Mouse (Mus musculus) left cerebral cortex, adult 18-20 months (tissue): ENCODE data around the gene Gm21083. TPM values are rescaled to one million over a fixed set of nuclear protein-coding genes. Genes with fewer than 3 reads are reported as not detected.
"Not testable (repeated sequence)": the region's sequence is repeated elsewhere in the genome, so short reads cannot be mapped to it uniquely, and the experiment has no call there.

Experiments
- DNase-seq, 2 experiments: peaks; one replicate each; pipeline ENCODE4 v3.0.0; 2021 to 2022; ENCODE audit warnings: low spot score in 2 of 2, mixed read lengths in 1 of 2
- long read RNA-seq, 2 experiments: library from polyadenylated mRNA; stranded (forward); transcript quantifications; one replicate each; pipeline ENCODE4 v2.0.0; 2021
- total RNA-seq, 2 experiments: library from RNA; stranded (reverse); gene quantifications; 2 replicates each; pipeline ENCODE4 v1.2.3; 2021

Gm21083 gene
- total RNA-seq, result not detected
- long read RNA-seq, experiment 1, result 0 reads
- long read RNA-seq, experiment 2, result 0 reads

DNA sequence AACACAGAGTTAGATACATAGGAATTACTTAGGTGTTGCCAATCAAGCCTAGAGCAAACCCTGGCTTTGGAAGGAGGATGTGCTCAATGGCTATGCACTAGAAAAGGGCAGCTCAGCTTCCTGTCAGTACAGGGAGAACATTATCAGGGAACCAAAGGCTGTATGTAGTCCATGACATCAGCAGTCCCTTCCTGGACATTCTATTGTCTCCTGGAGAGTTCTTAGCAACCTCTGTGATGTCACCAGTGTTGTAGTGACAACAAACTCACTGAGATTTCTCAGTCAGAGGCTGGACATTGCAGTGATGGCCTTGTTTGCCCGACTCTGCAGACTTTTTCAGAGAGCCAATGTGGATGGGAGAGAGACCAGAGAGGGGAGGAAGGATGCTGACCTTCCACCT is at the start of gene Gm21083:
Gm21083 (plus strand) TSS at position 301 of the 400 bp plus-strand sequence.
- not testable (repeated sequence) for DNase-seq

DNA sequence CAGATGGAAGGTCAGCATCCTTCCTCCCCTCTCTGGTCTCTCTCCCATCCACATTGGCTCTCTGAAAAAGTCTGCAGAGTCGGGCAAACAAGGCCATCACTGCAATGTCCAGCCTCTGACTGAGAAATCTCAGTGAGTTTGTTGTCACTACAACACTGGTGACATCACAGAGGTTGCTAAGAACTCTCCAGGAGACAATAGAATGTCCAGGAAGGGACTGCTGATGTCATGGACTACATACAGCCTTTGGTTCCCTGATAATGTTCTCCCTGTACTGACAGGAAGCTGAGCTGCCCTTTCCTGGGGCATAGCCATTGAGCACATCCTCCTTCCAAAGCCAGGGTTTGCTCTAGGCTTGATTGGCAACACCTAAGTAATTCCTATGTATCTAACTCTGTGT is 48.0 kb upstream of the Gm21083 start, which contains the start of gene Gm21190:
Gm21190 (minus strand) TSS at position 101 of the 400 bp plus-strand sequence.
- DNase-seq, result not testable (repeated sequence)

DNA sequence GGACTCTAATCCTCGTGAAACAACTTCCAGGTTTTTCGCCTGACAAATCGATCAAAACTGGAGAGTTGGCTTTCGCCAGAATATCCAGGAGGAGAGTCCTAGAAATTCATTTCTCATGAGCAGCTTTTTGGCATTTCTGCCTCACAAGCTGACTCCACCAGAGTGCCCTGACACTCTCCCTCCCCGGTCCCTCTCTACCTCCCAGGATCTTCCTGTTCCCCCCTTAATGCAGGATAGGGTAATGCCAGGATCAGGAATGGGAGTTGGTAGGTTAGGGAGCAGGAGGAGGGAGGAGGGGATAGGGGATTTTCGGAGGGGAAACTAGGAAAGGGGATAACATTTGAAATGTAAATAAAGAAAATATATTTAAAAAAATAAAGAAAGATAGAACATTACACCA is 28.5 kb upstream of the Gm21083 start:
- not testable (repeated sequence) for DNase-seq

DNA sequence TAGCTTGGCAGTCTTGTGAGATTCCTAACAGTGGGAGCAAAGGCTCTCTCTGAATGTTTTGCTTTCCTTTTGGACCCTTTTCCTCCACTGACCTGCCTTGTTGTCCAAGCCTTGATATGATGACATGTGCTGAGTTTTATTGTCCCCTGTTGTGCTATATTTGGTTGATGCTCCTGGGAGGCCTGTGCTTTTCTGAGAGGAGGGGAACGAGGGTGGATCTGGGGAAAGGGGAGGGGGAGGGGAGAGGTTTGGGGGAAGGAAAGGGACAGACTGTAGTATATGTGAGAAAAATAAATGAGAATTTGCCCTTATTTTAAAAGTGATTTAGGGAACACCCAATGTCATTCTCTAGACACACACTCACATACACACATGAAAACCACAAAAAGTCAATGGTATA is 28.0 kb upstream of the Gm21083 start:
- not testable (repeated sequence) for DNase-seq

DNA sequence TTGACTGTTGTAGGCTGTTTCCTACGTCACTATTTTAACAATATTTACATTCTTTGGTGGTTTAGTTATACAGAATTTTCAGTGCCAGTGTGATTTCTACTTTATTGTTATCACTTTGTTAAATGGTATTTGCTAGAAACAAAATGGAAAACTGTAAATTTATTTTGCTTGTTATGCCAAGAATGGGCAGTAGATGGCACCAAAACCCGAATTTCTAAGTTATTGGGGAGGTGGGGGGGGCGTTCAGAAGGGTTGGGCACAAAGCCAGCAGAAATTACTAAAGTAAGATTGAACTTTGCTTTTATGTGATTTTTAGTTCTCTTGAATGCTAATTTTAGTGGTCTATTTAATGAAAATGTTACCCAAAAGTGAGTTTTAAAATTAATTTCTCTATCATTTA is 27.5 kb upstream of the Gm21083 start:
- peak in 1 of 2 experiments; percentile 8 for DNase-seq

DNA sequence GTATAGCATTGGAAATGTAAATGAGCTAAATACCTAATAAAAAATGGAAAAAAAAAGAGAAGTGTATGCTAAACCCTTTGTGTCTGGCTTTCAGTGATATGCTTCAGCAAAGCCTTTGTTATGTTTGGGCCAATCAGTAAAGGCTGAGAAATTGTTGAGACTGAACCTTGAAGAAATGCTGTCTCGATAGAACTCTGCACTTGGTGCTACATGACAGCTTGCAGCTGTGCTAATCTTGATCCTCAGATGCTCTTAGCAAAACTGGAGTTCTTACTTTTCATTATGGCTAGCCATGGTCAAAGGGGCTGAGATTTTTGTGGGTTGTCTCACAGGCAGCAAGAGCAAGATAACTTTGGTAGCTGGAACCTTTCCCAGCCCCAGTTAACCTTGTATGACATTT is 18.5 kb upstream of the Gm21083 start:
- DNase-seq, result not testable (repeated sequence)

DNA sequence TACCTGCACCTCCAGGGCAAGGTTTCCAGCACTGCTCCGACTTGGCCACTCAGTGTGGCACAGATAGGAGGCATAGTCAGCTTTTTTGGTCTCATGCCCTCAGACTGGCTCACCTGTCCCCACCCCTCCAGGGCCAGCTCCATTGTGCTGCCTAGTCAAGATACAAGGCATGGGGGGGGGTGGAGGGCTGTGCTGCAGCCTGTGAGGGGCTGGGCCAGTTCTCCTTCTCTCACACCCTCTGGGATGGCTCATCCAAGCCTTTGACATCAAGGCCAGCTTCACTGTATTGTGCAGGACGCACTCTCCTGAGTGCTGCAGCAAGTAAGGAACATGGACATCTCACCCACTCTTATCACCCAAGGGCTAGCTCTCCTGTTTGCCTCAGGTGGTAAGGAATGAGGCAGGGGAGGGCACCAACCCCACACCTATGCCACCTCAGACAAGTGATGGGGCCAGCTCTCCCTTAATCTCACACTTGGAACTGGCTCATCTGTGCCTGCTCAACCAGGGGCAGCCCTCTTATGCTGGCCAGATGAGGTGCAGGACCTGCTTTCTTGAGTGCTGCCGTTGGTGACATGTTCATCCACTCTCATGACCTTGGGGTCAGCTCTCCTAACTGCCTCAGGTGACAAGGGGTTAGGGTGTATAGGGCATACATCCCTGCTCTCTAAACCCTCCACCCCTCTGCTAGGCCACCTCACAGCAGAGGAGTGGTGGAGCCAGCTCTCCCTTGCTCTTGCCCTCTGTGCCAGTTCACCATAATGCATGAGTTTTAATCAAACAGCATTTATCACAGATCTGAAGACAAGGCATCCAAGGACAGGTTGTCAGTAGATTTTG is 15.5 kb upstream of the Gm21083 start:
- DNase-seq, result not testable (repeated sequence)

DNA sequence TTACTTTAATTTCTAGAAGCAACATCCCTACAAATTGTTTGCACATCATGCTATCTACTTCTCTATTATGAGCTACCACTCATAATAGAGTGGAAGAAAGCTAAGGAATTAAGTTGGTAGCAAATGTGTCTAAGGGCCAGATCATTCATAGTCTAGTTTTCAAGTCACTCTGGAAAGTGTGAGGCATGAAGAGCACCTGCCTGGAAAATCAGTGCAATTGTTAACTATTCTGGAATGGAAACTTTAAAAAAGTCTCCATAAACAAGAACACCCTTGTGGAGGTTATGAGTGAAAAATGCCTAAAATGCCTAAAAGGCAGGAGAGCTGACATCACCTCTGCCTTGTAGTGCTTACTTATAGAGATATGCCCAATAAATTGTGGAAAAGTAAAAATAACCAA is 3.4 kb upstream of the Gm21083 start:
- not testable (repeated sequence) for DNase-seq

DNA sequence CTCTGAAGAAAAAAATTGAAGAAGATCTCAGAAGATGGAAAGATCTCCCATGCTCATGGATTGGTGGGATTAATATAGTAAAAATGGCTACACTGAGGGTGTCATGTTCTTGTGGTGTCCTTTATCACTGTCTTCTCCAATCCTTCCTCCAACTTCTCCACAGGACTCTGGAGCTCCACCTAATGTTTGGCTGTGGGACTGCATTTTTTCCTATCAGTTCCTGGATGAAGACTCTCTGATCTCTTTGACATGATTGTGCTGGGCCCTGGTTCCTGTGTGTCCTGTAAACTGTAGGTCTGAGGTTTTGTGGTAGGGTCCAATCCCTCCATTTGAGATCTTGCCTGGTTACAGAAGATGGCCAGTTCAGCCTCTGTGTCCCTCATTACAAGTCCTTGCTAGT is 9.2 kb downstream of the Gm21083 start:
- DNase-seq, result peak; percentile 9 to 46

DNA sequence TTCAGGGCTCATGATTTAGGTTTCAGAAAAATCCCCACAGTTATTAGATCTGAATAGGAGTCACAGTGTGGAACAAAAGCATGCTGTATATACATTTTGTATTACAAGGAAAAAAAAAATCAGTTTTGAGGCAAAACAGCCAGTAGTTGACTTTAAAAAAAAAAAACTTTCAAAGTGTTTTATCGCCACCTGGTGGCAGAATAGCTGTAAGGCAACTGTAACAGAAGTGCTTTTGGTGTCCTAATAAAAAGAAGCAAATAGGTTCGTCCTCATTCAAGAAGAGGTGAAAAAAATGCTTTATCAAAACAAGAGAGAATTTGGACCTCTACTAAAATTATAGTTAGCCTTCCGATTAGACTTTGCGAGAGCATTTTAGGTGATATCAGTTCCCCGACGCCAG is 11.2 kb downstream of the Gm21083 start:
- DNase-seq, result peak in 1 of 2 experiments; percentile 8

DNA sequence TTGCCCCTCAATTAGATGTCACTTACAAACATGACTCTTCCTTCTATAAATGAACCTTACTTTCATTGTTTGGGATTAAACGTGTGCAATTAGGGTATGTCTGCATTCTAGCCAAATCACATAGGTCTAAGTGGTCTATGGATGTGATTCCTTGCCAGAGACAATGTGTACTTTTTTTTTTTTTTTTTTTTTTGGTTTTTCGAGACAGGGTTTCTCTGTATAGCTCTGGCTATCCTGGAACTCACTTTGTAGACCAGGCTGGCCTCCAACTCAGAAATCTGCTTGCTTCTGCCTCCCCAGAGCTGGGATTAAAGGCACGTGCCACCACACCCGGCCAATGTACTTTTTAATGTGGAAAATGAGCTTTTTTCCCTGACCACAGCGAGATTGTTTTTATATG is 13.5 kb downstream of the Gm21083 start:
- not testable (repeated sequence) for DNase-seq

DNA sequence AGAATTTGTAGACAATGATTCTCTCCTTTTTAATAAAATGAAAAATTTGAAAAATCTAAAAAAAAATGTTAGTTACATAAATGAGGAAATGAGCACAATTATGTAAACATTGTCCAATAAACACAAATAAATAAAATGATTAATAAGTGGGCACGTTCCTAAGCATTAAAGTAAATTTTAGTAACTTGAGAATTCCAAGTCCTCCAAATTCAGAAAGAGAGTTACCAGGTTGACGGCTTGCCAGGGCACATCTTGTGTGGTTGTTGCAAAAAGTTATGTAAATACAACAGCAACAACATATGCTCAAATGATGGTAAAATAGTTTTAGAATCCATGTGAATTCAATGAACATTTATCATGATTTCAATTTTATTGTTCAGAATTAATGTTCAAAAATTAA is 14.4 kb downstream of the Gm21083 start:
- DNase-seq, result not testable (repeated sequence)

DNA sequence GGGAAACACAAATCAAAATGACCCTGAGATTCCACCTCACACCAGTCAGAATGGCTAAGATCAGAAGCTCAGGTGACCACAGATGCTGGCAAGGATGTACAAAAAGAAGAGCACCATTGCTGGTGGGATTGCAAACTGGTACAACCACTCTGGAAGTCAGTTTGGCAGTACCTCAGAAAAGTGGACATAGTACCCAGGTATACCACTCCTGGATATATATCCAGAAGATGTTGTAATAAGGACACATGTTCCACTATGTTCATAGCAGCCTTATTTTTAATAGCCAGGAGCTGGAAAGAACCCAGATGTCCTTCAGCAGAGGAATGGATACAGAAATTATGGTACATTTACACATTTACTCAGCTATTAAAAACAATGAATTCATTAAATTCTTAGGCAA is 21.7 kb downstream of the Gm21083 start:
- DNase-seq, result not testable (repeated sequence)

DNA sequence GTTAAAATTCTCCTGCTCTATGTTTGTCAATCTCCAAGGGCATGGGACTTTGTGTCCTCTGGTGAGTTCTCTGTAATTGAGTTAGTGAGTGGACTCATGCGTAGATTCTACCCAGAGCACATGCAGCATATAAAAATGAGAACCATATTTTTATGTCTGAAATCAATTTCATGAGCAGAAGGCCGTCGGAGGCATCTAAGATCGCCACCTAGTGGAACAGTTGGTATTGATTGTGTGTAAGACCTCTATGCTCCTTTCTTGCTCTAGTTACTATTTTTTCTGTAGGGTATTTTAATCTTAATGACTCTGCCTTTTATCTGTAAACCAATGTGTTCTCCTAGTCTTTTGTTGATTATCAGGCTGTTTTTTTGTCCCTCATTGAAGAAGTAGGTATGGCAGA is 23.2 kb downstream of the Gm21083 start:
- DNase-seq, result peak in 1 of 2 experiments; percentile 28

DNA sequence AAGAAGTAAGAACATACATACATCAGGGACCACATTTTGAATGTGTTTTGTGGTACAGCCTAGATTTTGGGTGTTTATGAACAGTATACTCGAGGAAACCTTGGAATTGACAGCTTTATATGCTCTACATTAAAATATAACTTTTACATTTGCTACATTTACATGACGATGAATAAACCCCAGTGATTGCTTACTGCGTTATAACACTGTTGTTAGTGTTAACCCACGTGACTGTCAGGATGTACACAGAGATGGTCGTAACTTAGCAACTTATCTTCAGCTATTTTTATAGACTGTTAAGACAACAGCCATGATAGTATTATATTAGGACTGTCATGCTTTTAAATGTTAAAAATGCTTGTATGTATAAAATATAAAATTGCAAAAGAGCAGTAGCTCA is 24.3 kb downstream of the Gm21083 start:
- DNase-seq, result not testable (repeated sequence)

DNA sequence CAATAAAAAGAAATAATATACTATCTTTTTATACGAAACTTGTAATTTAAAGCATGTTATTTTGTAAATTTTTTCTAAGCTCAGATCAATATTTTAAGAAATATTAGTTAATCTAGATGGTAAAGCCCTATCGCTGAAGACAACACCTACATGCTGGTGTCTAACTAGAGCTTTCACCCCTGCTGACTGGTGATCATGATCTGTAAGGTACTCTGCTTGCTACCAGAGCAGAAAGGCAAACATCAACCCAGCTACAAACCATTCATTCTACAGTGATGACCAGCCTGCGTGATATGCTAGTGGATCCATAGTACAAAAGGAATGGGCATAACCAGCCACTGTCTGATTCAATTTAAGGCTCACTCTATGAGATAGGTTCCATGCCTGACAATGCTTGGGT is 24.8 kb downstream of the Gm21083 start:
- DNase-seq, result not testable (repeated sequence)

DNA sequence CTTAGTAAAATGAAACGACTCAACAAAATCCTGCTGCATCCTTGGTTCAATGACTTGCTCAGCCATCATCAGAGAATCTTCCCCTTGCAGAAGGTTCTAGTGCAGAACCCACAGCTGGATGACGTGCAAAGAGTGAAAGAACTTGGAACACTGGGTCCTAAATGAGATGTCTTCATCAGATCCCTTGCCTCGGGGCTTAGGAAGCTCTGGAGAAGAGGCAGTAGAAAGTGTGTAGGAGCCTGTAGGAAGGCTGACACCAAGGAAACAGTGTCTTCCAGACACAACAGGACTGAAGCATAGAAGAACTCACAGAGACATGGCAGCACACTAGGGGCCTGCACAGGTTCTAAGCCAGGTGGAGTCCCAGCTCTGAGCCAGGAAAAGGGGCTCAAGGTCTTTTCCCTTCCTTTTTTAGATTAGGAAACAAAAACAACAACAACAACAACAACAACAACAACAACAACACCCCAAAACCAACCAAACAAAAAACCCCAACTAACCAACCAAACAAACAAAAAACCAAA is 25.4 kb downstream of the Gm21083 start:
- DNase-seq, result not testable (repeated sequence)

DNA sequence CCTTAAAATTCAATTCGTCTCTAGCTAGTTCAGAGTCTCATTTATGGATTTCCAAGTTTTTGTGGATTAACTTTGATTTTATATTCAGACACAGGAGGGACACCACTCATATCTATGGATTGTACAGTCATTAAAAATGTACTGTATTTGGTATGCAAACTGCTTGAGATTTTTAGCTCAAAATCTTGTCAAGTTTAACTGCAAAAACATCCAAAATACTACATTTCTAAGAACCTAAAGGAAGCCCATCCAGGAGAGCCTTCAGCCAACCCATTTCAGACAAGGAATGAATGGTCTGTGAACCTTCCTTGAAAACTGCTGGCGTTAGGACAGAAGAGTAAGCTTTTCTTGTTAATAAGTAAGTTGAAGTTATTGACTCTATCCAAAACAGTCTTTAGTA is 25.9 kb downstream of the Gm21083 start:
- not testable (repeated sequence) for DNase-seq

DNA sequence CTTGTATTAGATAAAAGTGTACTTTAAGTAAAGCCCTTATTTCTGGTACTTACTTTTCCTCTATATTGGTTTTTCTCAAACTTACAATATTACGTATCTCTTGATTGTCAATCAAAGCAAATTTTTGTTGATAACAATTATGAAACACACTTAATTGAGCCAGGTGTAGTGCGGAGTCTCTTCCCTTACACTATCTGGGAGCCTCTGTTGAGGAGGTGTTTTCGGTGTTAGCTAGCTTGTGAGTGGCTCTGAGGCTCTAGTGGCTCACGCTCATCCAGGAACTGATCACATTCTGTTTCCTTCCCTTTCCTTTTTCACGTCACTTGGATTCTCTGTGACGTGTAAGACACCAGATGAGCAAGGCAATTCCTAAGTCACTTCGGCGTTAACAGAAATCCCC is 26.5 kb downstream of the Gm21083 start:
- DNase-seq, result not testable (repeated sequence)

DNA sequence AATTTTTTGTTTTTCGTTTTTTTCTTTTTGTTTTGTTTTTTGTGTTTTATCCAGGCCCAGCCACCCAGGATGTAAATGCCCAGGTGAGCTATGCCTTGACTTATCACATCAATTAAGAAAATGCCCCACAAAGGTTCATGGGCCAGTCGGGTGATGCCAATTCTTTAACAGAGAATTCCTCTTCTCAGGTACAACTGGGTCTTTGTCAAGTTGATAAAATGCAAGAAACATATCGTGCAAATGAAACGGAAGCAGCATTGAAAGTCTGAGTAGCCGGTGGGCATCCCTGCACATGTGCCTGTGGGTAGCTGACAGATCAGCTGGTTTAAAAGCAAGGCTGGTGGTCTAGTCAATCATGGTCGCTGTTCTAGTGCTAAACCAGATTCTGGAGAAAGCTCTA is 29.5 kb downstream of the Gm21083 start:
- peak; percentile 4 to 9 for DNase-seq

DNA sequence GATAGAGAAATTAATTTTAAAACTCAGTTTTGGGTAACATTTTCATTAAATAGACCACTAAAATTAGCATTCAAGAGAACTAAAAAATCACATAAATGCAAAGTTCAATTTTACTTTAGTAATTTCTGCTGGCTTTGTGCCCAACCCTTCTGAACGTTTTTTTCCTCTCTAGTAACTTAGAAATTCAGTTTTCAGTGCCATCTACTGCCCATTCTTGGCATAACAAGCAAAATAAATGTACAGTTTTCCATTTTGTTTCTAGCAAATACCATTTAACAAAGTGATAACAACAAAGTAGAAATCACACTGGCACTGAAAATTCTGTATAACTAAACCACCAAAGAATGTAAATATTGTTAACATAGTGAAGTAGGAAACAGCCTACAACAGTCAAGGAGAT is 33.6 kb downstream of the Gm21083 start:
- peak in 1 of 2 experiments; percentile 6 for DNase-seq

DNA sequence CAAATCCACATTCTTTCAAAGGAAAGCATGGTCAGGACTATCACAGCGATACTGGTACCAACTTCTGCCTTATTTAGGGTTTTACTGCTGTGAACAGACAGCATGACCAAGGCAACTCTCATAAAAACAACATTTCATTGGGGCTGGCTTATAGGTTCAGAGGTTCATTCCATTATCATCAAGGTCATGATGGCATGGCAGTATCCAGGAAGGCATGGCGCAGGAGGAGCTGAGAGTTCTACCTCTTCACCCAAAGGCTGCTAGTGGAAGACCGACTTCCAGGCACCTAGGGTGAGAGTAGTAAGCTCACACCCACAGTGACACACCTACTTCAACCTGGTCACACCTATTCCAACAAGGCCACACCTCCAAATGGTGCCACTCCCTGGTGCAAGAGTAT is 39.1 kb downstream of the Gm21083 start:
- DNase-seq, result not testable (repeated sequence)
